Mouse (Mus musculus): ENCODE data around the gene Lrrc28. TPM values are rescaled to one million over a fixed set of nuclear protein-coding genes. Genes with fewer than 3 reads are reported as not detected.

The Lrrc28 gene
- polyA plus RNA-seq, 1 experiment: 44.7 TPM

DNA sequence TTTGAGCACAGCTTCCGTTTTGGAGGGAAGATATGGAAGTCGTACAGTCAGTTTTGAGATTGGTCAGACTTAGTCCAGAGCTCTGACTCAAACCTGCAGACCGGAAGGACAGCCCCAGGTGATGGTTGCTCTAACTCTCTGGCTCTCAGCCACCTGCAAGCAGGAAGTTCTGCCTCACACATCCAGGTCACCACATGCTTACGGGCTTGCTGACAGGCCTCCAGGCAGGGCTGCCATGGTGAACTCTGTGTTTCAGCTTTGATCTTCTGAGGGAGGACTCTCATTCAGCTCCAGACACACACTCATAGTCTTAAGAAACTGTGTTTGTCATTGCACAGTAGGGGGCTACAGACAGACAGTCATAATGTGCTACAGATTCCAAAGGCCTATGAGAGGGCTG is 161.4 kb downstream of the Lrrc28 start:
- DNase-seq (ENCODE audit: low read depth): no peak
- TF ChIP-seq POLR2A (IDR thresholded peaks at IDR 0.05; ENCODE audit: borderline replicate concordance, extremely low read depth, insufficient read depth, insufficient read length, poor library complexity, severe bottlenecking) (no peak), CTCF (IDR thresholded peaks at IDR 0.05; ENCODE audit: borderline replicate concordance, extremely low read depth, insufficient read depth, insufficient read length) (no peak)

DNA sequence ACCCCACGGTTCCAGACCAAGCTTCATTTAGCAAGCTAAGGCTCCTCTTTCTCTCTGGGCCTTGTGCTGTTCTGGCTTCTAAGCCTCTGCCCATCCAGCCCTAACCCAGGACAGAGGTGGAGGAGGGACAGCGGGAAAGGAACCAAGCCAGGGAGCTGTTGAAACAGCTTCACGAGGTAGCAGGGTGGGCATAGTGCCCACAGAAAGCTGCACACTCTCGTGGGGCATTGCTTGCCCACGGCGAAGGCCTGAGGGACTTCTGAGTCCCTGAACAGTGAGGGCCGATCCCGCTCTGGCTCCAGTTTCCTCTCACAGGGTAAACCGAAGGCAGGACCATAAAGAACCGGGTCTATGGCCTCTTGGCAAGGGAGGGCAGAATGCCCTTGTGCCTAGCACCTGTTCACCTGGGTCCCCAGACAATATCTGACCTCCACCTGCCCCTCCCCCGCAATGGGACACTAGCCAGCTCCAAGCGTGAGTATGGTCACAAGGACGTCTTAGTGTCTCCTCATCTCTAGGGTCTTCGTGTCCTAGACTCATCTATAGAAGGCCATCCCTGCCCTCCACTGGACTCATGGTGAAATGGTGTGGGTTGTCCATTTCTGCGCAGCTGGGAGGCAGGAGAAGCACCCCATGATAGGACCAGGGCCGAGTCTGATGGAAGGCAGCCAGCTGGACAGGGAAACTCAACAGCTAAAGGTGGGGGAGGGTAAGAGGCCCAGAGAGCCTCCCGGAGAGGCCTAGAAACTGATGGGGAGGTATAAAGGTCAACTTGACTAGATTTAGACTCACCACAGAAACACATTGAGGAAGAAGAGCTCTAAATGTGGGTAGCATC is 165.3 kb downstream of the Lrrc28 start:
- no peak for TF ChIP-seq POLR2A (IDR thresholded peaks at IDR 0.05; ENCODE audit: borderline replicate concordance, extremely low read depth, insufficient read depth, insufficient read length, poor library complexity, severe bottlenecking)
- TF ChIP-seq CTCF (IDR thresholded peaks at IDR 0.05; ENCODE audit: borderline replicate concordance, extremely low read depth, insufficient read depth, insufficient read length): no peak
- no peak for DNase-seq (ENCODE audit: low read depth)

DNA sequence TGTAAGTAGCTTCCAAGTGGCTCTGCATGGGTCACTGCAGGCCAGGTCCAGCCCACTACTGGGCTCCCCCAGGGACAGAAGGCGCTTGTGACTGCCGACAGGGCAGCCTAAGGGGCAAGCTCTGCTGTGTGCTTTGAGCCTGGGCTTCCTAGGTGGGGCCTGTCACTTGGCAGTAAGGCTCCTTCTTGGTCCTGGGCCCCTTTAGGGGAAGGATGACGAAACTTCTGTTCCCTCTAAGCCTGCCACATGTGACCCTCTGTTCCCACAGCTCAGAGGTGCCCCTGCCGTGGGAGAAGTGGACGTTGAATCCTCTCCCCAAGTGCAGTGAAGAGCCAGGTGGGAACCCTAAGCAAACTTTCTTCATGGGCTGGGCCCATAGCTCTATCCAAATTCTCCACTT is 165.9 kb downstream of the Lrrc28 start:
- TF ChIP-seq POLR2A (IDR thresholded peaks at IDR 0.05; ENCODE audit: borderline replicate concordance, extremely low read depth, insufficient read depth, insufficient read length, poor library complexity, severe bottlenecking): no peak
- DNase-seq (ENCODE audit: low read depth): no peak

DNA sequence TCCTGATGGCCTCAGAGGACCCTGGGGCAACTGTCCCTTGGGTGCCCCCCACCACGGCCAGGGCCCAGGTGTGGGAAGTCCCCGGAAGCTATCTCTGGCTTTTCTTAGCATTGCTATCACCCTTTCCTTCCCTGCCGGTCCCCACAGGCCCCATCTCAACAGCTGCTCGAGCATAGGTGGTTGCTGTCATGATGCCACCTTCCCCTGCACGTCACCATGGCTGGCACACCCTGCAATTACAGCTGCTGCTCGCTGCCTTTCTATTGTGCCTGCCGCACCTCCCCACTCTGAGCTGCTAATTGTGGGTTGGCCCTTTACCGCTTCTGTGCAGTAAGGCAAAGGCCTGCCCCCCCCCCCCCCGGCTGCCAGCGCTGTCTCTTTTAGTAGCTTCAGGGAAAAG is 167.1 kb downstream of the Lrrc28 start:
- no peak for TF ChIP-seq CTCF (IDR thresholded peaks at IDR 0.05; ENCODE audit: borderline replicate concordance, extremely low read depth, insufficient read depth, insufficient read length)
- TF ChIP-seq POLR2A (IDR thresholded peaks at IDR 0.05; ENCODE audit: borderline replicate concordance, extremely low read depth, insufficient read depth, insufficient read length, poor library complexity, severe bottlenecking): no peak
- peak; percentile 81 for DNase-seq (ENCODE audit: low read depth)

DNA sequence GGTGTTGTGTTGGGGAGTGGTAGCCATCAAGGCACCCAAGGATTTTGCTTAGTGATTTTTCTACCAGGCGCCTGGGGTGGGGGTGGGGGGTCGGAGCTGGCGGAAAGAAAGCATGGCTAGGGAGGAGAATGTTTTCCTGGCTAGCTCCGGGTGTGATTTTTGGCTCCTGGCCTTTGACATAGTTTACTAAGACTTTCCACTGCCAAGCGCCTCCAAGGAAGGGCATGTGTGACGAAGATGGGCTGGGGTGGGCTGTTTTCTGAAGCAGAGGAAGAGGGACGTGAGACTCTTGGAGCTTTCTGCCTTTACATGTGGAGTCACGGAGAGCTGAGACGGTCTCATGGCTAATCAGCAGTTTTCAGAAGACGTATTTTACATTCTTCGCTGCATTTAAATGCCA is 173.8 kb downstream of the Lrrc28 start:
- TF ChIP-seq POLR2A (IDR thresholded peaks at IDR 0.05; ENCODE audit: borderline replicate concordance, extremely low read depth, insufficient read depth, insufficient read length, poor library complexity, severe bottlenecking) (no peak), CTCF (IDR thresholded peaks at IDR 0.05; ENCODE audit: borderline replicate concordance, extremely low read depth, insufficient read depth, insufficient read length) (no peak)
- no peak for DNase-seq (ENCODE audit: low read depth)

DNA sequence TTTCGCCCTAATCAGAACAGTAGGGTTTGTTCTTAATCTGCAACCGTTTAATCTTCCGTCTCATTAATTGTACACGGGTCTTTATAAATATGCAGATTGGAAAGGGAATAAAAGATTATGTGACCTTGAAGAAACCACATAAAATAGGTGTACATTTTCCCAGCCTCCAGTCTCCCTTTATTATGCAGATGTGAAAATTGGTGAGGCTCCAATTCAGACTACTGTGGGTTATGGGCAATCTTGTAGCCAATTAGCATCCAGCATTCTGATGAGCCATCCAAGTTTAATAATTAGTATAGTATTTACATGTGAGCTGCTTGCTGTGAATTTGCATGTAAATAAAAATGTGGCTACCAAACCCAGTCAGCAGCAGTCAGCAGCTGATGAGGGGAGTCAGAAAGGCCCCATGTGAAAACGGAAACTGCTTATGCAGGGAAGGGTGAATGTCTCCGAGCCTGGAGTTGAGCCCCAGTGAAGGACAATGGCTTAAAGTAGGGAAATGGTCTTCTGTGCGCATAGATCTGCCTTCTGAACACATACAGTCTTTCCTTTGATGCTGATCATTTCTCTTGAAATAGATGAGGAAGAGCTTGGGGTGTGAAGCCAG is 176.2 kb downstream of the Lrrc28 start:
- TF ChIP-seq POLR2A (IDR thresholded peaks at IDR 0.05; ENCODE audit: borderline replicate concordance, extremely low read depth, insufficient read depth, insufficient read length, poor library complexity, severe bottlenecking): no peak
- no peak for TF ChIP-seq CTCF (IDR thresholded peaks at IDR 0.05; ENCODE audit: borderline replicate concordance, extremely low read depth, insufficient read depth, insufficient read length)
- DNase-seq (ENCODE audit: low read depth): peak; percentile 93

DNA sequence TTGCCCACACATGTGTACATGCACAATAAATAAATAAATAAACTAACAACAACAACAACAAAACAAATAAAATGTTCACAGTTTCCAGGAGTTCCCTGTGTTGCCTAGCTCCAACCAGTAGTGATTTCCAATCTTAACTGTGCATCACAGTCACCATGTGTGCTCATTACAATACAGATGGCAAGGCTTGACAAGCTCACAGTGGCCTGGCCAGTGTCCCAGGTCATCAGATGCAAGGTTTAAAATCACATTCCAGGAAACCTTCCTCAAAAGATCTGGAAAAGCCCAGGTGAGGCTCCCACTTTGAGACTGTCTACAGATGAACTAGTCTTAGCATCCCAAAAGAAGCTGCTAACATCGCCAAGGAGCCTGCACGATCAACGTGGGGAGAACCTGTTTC is 176.9 kb downstream of the Lrrc28 start:
- TF ChIP-seq CTCF (IDR thresholded peaks at IDR 0.05; ENCODE audit: borderline replicate concordance, extremely low read depth, insufficient read depth, insufficient read length): no peak
- no peak for TF ChIP-seq POLR2A (IDR thresholded peaks at IDR 0.05; ENCODE audit: borderline replicate concordance, extremely low read depth, insufficient read depth, insufficient read length, poor library complexity, severe bottlenecking)
- DNase-seq (ENCODE audit: low read depth): no peak

DNA sequence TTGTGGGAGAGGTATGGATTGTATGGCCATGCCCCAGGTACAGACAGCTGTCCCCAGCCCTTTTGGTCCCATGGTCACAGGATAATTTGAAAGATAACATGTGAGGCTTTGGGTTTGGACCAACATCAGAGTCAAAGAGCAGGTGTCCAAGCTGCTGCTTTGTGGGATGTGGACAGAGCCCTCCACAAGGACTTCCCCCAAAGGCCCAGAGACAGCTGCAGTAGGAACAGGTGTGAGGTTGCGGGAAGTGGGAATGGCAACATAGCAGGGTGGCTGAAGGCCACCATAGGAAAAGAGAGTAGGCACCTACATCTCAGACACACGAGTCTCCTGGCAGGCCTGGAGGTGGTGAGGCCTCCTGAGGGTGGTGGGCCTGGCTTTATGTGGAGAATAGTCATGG is 178.7 kb downstream of the Lrrc28 start:
- no peak for DNase-seq (ENCODE audit: low read depth)
- TF ChIP-seq CTCF (IDR thresholded peaks at IDR 0.05; ENCODE audit: borderline replicate concordance, extremely low read depth, insufficient read depth, insufficient read length): no peak
- no peak for TF ChIP-seq POLR2A (IDR thresholded peaks at IDR 0.05; ENCODE audit: borderline replicate concordance, extremely low read depth, insufficient read depth, insufficient read length, poor library complexity, severe bottlenecking)

DNA sequence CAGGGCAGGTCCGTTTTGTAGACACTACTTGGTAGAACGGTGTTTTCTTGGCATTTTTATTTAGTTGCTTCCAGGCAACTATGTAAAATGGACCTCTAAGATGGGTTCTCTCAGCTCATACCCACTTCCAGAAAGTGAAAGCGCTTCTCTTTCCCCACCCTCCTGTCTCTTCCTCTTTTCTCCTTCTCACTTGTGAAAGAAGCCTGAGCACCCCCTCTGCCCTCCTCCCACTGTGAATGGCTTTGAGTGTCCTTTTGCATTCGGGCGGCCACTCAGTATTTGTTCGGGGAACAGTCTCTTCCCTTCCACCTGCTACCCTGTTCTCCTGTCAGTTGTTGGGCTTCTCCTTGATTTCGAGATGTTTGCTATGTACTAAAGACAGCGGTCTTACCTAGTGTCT is 180.4 kb downstream of the Lrrc28 start:
- TF ChIP-seq POLR2A (IDR thresholded peaks at IDR 0.05; ENCODE audit: borderline replicate concordance, extremely low read depth, insufficient read depth, insufficient read length, poor library complexity, severe bottlenecking): no peak
- no peak for TF ChIP-seq CTCF (IDR thresholded peaks at IDR 0.05; ENCODE audit: borderline replicate concordance, extremely low read depth, insufficient read depth, insufficient read length)

DNA sequence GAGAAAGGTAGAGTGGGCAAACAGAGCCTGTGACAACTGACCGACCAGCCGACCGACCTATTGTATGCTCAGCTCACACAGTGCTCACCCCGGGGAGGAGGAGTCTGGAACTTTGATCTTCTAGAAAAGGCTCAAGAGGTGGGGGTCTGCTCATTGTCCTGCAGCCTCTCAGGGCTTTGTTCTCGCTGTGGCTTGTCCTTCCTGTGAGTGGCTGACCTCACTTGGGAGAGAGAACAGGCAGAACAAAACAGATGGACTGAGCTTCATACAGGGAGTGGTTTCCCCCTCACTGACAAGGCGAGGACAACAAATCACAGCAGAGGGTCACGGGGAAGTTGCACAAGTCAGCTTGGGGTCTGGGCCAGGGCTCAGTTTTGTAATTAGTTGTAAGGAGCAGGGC is 181.5 kb downstream of the Lrrc28 start:
- no peak for TF ChIP-seq CTCF (IDR thresholded peaks at IDR 0.05; ENCODE audit: borderline replicate concordance, extremely low read depth, insufficient read depth, insufficient read length)
- no peak for TF ChIP-seq POLR2A (IDR thresholded peaks at IDR 0.05; ENCODE audit: borderline replicate concordance, extremely low read depth, insufficient read depth, insufficient read length, poor library complexity, severe bottlenecking)
- no peak for DNase-seq (ENCODE audit: low read depth)

More for the DNA sequence above, 180.4 kb downstream of the Lrrc28 start:
- no peak for DNase-seq (ENCODE audit: low read depth)

Other genes with a start within 250 kb of the Lrrc28 start
- 11.9 and 12.4 TPM in 2 replicates for gene Ttc23, start 2.1 kb upstream of the Lrrc28 start, polyA plus RNA-seq (2012; rRNA removed)
- 1.7 and 3.5 TPM in 2 replicates for gene Synm, start 114.5 kb upstream of the Lrrc28 start, polyA plus RNA-seq (2012; rRNA removed)